Mouse (Mus musculus): Measurements from ENCODE around the gene A630095E13Rik. TPM values are rescaled to one million over a fixed set of nuclear protein-coding genes. Genes with fewer than 3 reads are reported as not detected.
"Not testable (repeated sequence)": the region's sequence is repeated elsewhere in the genome, so short reads cannot be mapped to it uniquely, and the experiment has no call there.

A630095E13Rik gene
- not detected for total RNA-seq (2022)

DNA sequence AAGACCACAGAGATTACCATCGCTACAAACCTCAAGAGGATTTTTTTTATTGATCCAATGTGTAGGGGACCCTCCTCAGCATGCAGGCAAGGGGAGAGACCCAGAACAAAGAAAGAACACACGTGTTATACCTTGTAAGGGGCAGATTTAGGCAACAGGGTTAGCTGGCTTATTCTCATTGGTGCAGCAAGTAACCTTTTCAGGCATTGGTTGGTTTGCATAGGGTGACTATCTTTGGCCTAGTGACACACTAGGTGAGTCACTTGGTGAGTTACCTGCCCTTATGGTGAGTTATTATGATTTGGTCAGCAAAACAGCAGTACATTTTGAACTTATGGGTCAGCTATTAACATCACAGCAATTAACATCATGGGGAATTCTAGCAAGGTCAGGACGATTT lies at the start of gene A630095E13Rik:
Gene A630095E13Rik (minus strand): TSS at position 101 of the 400 bp plus-strand sequence.
- DNase-seq (ENCODE audit: low spot score): not testable (repeated sequence)

DNA sequence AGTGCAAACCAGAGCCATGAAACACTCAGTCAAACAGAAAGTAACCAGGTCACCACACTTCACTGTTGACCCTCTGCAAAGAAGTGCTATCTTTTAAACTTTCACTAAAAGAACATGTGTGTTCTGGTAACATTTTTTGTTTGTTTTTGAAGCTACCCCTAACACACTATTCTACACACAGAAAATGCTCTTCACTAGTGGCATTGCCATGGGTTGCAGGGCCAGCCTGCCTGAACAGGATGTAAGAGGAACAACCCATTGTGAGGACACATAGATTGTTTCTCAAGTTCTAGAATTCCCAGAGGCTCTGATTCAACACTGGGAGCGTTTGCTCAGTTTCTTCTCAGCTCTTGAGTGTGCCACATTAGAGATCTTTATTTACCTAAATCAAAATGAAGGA lies 49.7 kb upstream of the A630095E13Rik start, which contains the start of gene Acrv1:
Gene Acrv1 (plus strand): TSS at position 301 of the 400 bp plus-strand sequence.
- DNase-seq (ENCODE audit: low spot score): no peak

DNA sequence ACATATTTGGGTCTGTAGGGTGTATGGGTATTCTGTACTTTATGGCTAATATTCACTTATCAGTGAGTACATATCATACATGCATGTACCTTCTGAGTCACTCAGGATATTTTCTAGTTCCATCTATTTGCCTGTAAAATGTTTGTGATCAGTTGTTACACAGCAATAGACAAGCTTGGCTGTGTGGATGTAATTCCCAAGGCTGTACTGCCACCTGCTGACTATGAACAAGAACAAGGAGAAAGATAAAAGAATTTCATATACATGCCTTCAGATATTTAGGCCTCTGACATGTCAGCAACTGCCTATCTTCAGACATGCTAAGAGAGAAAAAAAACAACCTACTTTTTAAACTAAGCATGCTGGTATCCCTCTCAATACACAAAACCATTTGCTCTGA lies 44.2 kb upstream of the A630095E13Rik start:
- DNase-seq (ENCODE audit: low spot score): no peak

DNA sequence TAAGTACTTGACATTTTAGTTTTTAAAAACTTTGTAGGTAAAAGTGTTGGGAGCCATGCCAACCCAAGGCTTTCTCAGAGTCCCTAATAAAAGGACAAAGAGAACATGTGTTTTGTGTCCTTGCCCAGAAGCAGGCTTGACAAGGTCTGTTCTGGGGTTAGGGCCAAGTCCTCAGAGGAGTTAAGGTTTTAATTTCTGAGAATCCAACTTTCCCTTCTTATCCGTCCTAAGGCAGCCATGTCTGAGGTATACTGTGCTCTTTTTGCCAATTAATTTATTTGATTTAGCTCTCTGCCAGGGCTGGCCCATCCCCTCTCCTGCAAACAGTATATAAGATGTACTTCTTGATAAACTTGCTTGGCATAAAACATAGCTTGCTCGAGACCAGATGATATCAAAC lies 38.2 kb upstream of the A630095E13Rik start:
- no peak for DNase-seq (ENCODE audit: low spot score)

Other genes with a start within 250 kb of the A630095E13Rik start
- not detected for gene Gm7257, start 211.5 kb downstream of the A630095E13Rik start, total RNA-seq (2022)
- not detected for gene Gm9513, start 167.7 kb downstream of the A630095E13Rik start, total RNA-seq (2022)
- not detected for gene Gm5615, start 101.4 kb downstream of the A630095E13Rik start, total RNA-seq (2022)
- gene Gm17689, start 60.7 kb downstream of the A630095E13Rik start, total RNA-seq (2022): not detected
- not detected for gene Acrv1, start 49.8 kb upstream of the A630095E13Rik start, total RNA-seq (2022)
- gene Chek1, start 83.7 kb upstream of the A630095E13Rik start, total RNA-seq (2022): under 1 TPM; 0.19 to 0.86 (median 0.35) TPM
- gene Stt3a, start 124.3 kb upstream of the A630095E13Rik start, total RNA-seq (2022): 10 to 100 TPM; 51.1 to 59.0 (median 56.2) TPM
- 10 to 100 TPM; 64.5 to 70.2 (median 69.7) TPM for gene Ei24, start 154.0 kb upstream of the A630095E13Rik start, total RNA-seq (2022)
- 1 to 10 TPM; 1.9 to 4.7 (median 2.2) TPM for gene Fez1, start 178.5 kb upstream of the A630095E13Rik start, total RNA-seq (2022)